Mouse (Mus musculus) layer of hippocampus, adult 9-11 months (tissue): Measurements from ENCODE around the gene Ltn1.
A peak's percentile ranks its signal among the peaks of the same experiment; 100 is the strongest.

Source experiments
- DNase-seq: peaks from one replicate; pipeline ENCODE4 v3.0.0; 2022

Ltn1 gene

DNA sequence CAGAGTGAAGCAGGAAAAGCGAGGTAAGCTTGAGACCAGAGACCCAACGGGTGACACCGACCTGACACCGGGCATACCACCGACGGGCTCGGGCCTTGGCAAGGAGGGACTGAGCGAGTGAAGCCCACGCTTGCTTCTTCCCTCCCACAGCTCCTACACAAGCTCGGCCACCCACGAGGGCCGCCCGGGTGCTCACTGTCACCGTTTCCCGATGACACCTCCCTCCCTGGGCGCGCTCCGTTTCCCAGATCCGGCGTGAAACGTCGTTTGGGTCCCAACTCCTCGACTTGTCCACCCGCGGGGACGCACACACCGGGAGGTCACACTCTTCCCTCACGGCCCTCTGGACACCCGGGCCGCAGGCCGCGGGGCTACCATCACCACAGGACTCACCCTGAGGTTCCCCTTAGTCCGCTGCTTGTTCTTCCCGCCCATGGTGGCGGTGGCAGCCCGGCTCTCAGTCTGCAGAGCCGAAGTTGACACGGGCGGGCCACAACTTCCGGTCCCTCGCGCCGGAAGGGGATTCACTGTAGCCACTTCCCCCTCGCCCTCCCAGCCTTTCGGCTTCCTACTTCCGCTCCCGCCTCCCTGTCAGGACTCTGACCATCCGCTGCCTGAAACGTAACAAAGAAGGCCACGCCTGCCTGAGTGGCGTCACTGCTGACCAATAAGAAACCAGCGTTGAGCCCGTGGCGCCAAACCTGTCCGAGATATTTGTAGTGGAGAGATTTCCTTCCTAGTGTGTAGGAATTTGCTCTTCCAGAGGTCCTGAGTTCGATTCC is at the start of gene Ltn1:
Ltn1 (minus strand) TSS at position 580 of the 782 bp plus-strand sequence.
- DNase-seq = peak; percentile 99

DNA sequence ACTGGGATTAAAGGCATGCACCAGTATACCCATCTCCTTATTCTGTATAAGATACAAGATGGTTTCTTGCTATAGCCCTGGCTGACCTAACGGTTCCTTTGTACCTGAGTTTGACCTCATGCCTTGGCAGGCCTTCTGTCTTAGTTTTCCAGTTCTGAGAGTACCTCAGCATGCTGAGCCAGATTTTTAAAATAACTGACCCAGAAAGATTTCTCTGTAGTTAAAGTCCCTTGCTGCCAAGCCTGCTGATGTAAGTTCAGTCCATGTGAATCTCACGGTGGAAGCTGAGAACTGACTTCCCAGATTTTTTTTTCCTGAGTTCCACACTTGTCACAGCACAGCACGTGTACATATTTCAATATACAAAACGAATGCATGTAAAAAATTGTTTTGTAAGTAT is 38.2 kb upstream of the Ltn1 start:
- no peak for DNase-seq

DNA sequence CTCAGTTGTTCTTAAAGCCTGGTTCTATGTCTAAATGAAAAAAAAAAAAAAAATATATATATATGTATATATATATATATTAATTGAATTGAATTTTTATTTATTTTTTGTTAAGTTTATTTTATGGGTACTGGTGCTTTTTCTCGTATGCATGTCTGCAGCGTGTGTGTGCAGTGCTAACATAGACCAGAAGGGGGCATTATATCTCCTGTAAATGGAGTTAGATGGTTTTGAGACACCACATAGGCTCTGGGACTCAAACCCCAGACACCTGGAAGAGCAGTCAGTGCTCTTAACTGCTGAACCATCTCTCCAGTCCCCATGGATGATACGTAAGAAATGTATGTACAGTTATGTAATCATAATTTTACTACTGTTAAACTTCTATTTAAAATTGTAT is 26.3 kb upstream of the Ltn1 start:
- DNase-seq = no peak

DNA sequence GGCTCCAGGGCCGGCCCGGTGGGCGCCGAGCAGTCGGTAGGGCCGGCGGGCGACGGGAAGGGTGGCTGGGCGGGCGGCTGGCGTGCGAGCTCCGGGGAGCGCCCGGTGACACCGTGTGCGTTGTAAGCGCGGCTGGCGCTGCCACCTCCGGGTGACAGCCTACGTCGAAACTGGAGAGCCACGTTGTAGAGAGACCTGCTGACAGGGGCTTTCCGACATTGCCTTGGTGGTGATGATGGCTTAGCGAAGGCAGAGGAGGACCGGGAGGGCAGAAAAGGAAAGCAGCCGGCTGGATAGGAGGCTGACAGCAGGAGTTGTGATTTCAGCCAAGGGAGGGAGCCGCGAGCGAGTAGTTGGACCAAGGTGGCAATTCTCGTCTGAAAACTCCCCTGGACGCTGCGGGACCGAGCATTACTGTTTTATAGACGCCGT is 22.8 kb upstream of the Ltn1 start:
- DNase-seq = no peak

DNA sequence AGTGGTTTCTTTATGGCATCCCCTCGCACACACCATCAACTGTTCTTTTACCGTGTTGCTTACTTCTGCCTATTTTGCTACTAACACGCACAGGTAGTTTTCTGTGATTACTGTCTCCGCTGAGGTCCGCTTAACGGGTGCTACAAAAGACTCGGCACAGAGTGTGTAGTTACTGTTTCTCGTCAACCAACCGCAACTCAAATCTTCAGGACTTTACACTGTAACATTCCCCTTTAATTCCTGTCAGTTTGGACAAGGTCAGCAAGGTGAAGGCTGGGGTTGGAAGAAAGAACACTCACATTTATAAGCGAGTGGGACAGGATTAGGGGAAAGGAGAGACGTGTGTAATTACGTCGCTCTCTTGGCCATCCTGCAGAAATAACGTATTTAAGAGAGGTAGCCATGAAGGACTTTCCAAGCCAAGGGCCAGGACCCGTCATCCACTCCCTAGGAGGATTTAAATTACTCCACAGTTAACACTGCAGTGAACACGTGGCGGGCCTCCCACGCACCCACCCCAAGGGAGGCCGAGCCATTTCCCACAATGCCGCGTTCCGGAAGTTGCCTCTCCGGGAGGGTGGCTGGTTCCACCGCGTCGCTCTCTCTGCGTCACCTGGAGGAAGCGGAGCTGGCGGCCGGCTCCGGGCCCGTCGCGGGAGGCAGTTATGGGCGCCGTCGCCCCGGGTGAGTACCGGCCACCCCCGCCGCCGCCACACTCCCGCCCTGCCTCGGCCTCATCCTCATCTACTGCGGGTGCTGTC is 22.2 kb upstream of the Ltn1 start, which contains the start of gene Usp16:
Usp16 (plus strand) TSS at position 285 of the 761 bp plus-strand sequence.
- peak; percentile 92 for DNase-seq

DNA sequence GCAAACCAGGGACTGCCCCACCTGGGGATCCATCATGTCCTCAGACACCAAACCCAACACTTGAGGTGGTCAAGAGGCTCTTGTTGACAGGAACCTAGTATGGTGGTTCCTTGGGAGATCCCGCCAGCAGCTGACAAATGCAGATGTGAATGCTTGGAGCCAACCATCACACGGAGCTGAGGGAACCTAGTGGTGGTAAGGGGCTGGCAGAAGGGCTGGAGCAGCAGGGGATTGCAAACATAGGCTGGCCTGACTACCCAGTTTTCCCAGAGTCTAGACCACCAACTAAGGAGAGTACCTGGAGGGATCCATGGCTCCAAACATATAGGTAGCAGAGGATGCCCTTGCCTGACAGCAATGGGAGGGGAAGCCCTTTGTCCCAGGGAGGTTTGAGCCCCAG is 20.8 kb upstream of the Ltn1 start:
- DNase-seq = no peak

DNA sequence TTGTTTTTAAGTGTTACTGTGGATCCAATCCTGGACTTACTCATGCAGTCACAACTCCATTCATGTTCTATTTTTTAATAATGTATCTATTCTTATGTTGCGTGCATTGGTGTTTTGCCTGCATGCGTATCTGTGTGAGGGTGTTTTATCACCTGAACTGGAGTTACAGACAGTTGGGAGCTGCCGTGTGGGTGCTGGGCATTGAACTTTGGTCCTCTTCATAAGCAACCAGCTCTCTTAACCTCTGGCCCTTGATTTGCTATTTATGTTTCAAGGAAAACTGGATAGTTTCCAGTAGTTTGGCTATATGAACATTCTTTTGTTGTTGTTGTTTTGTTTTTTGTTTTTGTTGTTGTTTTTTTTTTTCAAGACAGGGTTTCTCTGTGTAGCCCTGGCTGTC is 13.1 kb upstream of the Ltn1 start:
- no peak for DNase-seq

DNA sequence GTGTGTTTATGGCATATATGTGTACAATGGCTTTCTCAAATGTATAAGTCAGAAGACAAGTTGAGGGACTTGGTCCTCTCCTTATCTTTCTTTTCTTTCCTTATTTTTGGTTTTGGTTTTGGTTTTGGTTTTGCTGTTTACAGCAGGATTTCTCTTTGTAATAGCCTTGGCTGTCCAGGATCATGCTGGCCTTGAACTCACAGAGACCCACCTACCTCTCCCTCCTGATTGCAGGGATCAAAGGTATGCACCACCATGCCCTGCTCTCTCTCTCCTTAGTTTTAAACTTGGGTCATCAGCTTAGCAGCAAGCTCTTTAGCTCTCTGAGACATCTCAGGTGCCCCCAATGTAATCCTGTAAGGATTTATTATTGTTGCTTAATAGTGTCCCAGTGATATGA is 12.7 kb upstream of the Ltn1 start:
- DNase-seq = no peak

DNA sequence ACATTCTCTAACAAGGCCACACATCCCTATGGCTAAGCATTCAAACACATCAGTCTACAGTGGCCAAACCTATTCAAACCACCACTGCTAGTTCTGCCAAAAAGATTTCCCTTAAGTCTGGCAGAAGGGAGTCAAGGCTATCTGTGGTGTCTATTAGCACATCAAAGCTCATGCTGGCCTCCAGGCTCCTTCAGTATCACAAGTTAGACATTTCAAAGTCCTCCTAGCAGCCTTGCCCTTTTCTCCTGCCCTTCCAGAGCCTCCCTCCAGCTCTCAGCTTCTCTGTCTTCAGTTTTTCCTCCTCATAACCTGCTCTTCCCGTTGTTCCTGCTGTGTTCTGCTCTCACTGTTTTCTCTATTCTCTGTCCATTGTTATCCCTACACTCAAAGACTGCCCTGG is 11.7 kb upstream of the Ltn1 start:
- DNase-seq = no peak

DNA sequence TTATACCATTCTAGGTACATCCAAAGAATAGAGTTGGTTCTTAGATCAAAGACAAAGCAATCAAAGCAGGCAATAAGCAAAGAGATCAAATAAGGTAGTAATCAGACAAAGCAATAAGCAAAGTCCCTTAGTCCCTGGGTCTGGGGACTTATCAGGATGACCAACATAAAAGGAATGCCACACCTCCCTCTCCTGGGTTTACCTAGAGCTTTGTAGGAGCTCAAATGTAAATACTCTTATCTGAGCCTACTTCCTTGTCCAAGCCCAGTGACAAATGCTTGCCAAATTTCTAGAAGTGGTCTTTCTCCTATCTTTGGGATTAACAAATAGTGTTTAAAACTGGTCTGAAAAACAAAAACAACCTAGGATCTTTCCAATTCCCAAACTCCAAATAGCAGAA is 10.8 kb upstream of the Ltn1 start:
- DNase-seq = no peak

DNA sequence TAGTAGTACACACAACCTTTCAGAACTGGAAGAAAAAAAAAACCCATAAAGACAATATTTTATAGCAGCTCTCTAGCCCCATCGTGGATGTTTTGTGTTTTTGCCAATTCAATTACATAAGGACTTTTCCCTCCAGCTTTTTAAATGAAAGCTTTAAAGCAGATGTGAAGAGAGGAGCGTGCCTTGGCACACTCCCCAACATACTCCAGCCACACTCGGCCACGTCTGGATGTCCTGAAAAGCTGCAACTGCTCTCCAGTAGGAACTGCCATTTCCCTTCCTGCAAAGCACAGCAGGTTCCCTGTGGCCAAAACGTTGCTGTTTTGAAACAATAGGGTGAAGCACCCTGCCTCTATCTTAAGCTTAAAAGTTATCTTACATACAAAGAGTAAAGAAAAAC is 9.9 kb upstream of the Ltn1 start:
- DNase-seq = no peak

DNA sequence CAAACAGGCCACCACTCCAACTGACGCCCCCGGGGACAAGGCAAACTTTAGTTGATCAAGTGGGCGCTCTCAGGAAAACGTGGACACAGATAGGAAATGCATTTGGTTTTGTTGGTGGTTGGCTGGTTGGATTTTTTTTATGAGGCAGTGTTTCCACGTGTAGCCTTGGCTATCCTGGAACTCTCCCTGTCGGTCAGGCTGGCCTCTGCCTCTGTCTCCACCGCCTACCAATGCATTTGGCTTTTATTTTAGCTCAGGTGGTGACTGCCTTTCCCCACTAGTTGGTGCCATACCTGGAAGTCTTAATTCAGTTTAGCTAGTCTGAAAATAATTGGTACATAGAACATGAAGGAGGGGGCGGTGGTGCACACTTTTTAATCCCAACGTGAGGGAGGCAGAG is 8.7 kb upstream of the Ltn1 start:
- DNase-seq = no peak

DNA sequence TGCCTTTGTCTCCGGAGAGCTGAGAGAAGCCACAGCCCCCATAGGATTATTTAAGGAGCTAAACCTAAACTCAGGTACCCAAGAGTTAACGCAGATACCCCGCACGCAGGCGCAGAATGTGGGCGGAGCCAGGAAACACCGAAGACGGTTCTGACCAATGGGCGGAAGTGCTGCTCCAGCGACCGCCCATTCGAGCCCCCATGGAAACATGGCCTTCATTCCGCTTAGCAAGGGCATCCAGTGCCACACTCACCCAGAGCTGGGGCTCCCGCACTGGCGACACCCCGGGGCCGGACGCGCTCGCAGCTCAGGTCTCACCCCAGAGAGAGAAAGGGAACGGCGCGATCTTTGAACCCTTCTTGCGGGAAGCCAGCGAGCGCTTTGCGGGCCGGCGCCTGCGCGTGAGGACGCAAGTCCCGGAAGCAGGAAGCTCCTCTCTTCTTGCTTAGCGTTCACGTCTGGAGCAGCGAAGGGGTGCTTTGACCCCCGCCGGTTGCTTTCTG is 7.8 kb upstream of the Ltn1 start, which contains the start of gene Rwdd2b:
Rwdd2b (minus strand) TSS at position 390 of the 503 bp plus-strand sequence.
- DNase-seq = peak; percentile 93

DNA sequence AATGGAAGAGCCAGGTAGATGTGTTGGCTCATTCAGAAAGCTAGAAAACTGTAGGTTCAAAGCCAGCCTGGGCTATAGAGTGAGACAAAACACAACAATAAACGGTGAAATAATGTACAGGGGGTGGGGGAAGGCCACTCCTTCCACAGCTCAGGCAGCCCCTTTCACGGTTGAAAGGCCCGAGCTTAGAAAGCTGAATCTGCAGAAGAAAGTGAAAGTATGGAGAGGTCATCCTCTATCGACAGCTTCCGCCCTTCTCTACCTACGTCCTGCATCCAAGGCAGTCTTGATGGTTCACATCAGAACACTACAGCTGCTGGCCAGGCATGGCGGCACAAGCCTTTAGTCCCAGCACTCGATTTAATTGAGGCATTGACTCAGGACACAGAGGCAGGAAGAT is 6.3 kb upstream of the Ltn1 start:
- DNase-seq = no peak

DNA sequence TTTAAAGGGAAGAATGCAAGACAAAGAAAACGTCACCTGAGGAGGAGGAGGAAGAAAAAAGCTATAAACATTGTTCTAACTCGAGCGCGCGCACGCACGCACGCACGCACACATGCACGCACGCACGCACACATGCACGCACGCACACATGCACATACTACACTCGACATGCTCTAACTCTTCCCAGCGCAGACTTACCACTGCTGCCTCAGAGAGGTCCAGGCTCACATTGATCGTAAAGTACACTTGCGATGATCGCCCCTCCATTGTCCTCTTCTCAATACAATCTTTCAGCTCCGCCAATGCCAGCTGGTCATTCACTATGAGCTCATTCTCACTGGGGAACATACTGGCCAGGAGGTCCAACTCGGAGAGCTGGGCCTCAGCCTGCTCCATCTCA is 4.7 kb upstream of the Ltn1 start:
- DNase-seq = no peak

DNA sequence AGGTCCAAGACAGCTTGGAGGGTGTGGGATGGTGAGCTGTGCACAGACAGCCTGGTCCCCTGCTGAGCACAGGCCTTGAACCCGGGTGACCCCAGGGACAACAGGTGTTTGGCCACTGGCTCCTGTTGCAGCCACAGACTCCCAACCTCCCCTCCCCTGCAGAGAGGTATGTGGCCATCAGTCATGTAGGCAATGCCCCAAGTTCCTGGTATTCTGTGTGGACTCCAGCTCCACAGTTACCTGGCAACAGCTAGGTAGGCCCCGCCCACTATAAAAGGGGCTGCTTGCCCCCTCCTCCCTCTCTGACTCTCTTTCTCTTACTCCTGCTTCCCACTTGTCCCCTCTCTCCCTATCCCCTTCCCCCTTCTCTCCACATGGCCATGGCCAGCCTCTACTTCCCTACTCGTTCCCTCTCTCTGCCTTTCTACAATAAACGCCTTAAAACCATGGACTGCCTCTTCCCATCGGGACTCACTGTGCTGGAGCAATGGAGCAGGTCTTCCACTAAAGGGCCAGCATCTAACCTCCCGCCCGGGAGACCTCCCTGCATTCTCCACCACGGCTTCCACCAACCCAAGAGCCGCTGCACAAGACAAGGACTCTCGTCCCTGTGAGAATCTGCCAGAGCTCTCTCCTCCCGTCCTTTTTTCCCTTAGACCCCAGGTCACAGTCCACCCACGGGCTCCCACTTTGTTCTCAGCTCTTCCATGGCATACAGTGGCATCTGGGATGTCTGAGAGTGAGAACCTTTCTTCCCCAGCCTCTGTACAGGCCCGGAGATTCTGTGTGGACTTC is 3.2 kb upstream of the Ltn1 start:
- DNase-seq = no peak

DNA sequence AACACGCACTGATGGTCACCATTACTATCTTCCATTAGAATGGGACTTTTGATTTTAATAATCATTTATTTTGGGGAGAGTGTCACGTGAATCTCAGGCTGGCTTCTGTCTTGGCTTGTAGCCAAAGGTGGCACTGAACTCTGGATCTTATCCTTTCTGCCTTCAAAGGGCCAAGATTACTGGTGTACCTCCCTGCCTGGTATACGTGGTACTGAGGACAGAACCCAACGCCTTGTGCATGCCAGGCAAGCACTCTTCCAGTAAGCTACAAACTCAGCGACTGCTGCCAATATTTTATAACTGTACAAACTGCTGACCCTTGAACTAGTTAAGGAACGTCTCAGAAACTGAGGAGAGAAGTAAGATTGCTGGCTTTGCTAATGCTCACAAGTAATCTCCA is 2.5 kb upstream of the Ltn1 start:
- no peak for DNase-seq

DNA sequence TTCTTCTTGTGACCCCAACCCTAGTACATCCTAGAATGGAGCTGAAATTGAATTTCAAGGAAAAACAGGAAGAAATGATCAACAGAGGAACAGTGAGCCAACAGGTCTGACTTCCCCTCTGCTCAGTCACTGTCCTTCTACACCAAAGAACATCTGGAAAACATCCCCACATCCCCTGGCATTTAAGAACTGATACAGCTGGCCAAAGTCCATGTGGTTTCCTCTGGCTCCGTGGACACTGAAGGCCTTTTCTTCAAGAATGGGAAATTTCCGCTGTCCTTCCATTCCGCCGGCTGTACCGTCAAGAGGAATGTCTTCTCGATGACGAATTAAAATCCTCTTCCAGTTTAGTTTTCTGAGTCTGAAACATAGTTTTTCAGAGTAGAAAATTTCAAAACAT is 1.9 kb upstream of the Ltn1 start:
- no peak for DNase-seq

DNA sequence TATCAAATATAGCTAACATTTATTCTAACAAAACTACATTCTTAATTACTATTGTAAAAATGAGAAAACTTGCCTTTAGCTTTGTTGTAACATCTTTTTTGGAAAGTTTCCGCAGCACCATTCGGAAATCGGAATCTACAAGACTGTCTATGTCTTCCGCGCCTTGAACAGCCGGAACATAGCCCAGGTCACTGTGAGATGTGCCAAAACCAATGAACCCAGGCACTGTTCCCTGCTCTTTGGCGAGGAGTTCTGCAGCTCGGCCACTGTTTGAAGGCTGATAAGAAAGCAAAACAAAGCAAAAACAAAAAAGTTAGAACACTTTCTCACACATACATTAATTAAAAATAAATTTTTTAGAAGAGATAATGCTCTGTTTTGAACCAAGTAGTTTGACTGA is 4.9 kb downstream of the Ltn1 start:
- no peak for DNase-seq

DNA sequence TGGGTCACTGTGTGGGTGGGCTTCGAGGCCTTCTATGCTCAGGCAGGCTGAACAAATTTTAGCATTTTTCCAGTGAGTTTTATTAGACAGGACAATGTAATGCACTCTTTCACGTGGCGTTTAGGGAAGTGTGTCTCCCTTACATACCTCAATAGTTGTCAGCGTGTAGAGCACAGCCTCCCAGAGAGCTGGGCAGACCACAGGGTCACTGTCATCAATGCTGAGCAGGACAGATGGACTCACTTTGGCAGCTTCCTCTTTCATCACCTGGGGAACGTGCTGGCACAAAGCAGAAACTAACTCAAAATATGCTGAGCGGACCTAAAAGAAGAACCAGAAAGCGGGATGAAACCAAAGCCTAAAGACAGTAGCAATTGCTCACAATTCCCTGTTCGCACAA is 11.8 kb downstream of the Ltn1 start:
- DNase-seq = no peak

DNA sequence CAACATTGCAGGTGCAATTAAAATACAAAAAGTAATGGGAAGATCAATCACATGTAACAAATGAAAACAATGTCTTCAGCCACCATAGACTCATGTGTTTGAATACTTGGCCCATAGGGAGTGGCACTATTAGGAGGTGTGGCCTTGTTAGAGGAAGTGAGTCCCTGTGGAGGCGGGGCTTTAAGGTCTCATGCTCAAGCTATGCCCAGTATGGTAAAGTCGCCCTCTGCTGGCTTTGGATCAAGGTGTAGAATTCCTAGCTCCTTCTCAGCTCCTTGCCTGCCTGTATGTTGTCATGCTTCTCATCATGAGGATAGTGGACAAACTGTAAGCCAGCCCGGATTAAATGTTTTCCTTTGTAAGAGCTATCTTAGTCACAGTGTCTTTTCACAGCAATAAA is 27.4 kb downstream of the Ltn1 start:
- no peak for DNase-seq

DNA sequence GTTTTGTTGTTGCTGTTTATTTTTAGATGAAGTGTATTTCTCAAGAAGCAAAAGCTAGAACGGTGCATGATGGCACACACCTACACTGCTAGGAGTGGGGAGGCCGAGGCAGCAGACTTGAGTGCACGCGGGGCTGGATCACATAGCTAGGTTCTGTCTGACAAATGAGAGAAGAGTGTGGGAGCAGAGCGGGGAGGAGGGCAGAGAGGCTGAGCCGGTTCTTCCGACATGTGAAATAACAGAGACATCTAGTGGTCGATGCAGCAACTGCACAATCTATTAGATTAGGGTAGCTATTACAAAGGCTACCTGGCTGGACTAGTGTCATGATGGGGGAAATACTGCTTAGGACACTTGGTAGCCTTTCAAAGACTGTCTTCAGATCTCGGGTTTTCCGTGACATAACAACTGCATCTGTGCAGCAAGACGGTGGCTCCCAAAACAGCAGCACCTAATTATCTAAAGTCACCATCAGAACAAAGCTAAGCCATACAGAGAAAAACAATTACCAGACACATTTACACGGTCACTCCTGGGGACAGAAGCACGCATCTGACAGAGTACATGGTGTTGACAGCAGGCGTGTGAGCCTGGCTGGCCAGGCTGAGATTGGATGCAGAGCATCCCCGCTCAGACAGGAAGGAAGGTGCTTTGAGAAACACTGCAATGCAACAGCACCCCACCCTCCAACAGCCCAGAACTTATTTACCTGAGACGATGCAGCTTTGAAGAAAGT is 38.4 kb downstream of the Ltn1 start:
- peak; percentile 78 for DNase-seq
